Mouse (Mus musculus): Measurements from ENCODE around the gene Bcas3. TPM values are rescaled to one million over a fixed set of nuclear protein-coding genes. Genes with fewer than 3 reads are reported as not detected.

Bcas3 gene
- total RNA-seq, 2 experiments from 2014 or later, result 19.8 to 22.1 TPM

GRCm38 (mm10) chr11:85820959-85821358 is 468.0 kb downstream of the Bcas3 start:
- no peak for ATAC-seq (replicated peaks; ENCODE audit: poor library complexity)

- no peak for ATAC-seq (replicated peaks; ENCODE audit: poor library complexity)
Observed at GRCm38 (mm10) chr11:85821659-85822058, 468.7 kb downstream of the Bcas3 start.

- ATAC-seq (replicated peaks; ENCODE audit: poor library complexity), result peak; percentile 90
Observed at GRCm38 (mm10) chr11:85823181-85823580, 470.2 kb downstream of the Bcas3 start.

- no peak for ATAC-seq (replicated peaks; ENCODE audit: poor library complexity)
Observed at GRCm38 (mm10) chr11:85823794-85824193, 470.8 kb downstream of the Bcas3 start.

GRCm38 (mm10) chr11:85825031-85825430 is 472.1 kb downstream of the Bcas3 start:
- ATAC-seq (replicated peaks; ENCODE audit: poor library complexity), result no peak

GRCm38 (mm10) chr11:85825823-85826222 is 472.9 kb downstream of the Bcas3 start:
- ATAC-seq (replicated peaks; ENCODE audit: poor library complexity), result no peak

- peak; percentile 54 for ATAC-seq (replicated peaks; ENCODE audit: poor library complexity)
Observed at GRCm38 (mm10) chr11:85827342-85827741, 474.4 kb downstream of the Bcas3 start.

GRCm38 (mm10) chr11:85828691-85829519 is 475.9 kb downstream of the Bcas3 start:
- ATAC-seq (replicated peaks; ENCODE audit: poor library complexity), result no peak

GRCm38 (mm10) chr11:85829520-85830440 is 476.8 kb downstream of the Bcas3 start:
- no peak for ATAC-seq (replicated peaks; ENCODE audit: poor library complexity)

GRCm38 (mm10) chr11:85830901-85831341 is 478.0 kb downstream of the Bcas3 start:
- peak; percentile 52 for ATAC-seq (replicated peaks; ENCODE audit: poor library complexity)

- ATAC-seq (replicated peaks; ENCODE audit: poor library complexity), result no peak
Observed at GRCm38 (mm10) chr11:85831656-85832230, 478.8 kb downstream of the Bcas3 start.

- ATAC-seq (replicated peaks; ENCODE audit: poor library complexity), result no peak
Observed at GRCm38 (mm10) chr11:85832231-85832924, 479.4 kb downstream of the Bcas3 start, which contains the start of gene Tbx2. Tbx2 (plus strand) TSS chr11:85832551.

GRCm38 (mm10) chr11:85833081-85833521 is 480.1 kb downstream of the Bcas3 start:
- no peak for ATAC-seq (replicated peaks; ENCODE audit: poor library complexity)

- ATAC-seq (replicated peaks; ENCODE audit: poor library complexity), result no peak
Observed at GRCm38 (mm10) chr11:85833761-85834385, 480.9 kb downstream of the Bcas3 start.

GRCm38 (mm10) chr11:85834386-85834931 is 481.5 kb downstream of the Bcas3 start:
- no peak for ATAC-seq (replicated peaks; ENCODE audit: poor library complexity)

GRCm38 (mm10) chr11:85835001-85835752 is 482.2 kb downstream of the Bcas3 start:
- no peak for ATAC-seq (replicated peaks; ENCODE audit: poor library complexity)

- no peak for ATAC-seq (replicated peaks; ENCODE audit: poor library complexity)
Observed at GRCm38 (mm10) chr11:85835753-85836522, 483.0 kb downstream of the Bcas3 start.
